Mouse (Mus musculus): ENCODE measurements around the gene Fmc1. TPM values are rescaled to one million over a fixed set of nuclear protein-coding genes. Genes with fewer than 3 reads are reported as not detected.

Gene Fmc1
- 260 and 288 TPM in 2 replicates for polyA plus RNA-seq (2015; fragmentation: Nextera tagmentation; extraction: Ambion mirVana)

- Histone ChIP-seq H3K4me2 (ENCODE audit: low read length) (peak within 1 kb of the TSS; percentile 57), H3K9ac (ENCODE audit: low read depth, low read length) (peak within 1 kb of the TSS; percentile 95), H3K4me3 (replicated peaks; ENCODE audit: low read depth, low read length) (peak within 1 kb of the TSS; percentile 97), H3K9me3 (replicated peaks; ENCODE audit: low read length) (no peaks in the 10 kb centered on the region), H3K36me3 (ENCODE audit: insufficient read depth, low read length) (no peaks in the 10 kb centered on the region), H3K4me1 (replicated peaks; ENCODE audit: insufficient read depth, low read length) (no peaks in the 10 kb centered on the region), H3K27ac (peak within 1 kb of the TSS; percentile 97), H3K27me3 (ENCODE audit: insufficient read depth, low read length) (no peaks in the 10 kb centered on the region)
- DNase-seq (ENCODE audit: low spot score) (peak; percentile 99), ATAC-seq (replicated peaks; ENCODE audit: low FRiP score, low read depth) (peak; percentile 86)
- peak; percentile 68 for TF ChIP-seq CTCF (IDR thresholded peaks at IDR 0.05; ENCODE audit: low read depth)
- 4% methylated on average over 41 of the region's 41 CpGs for WGBS
Observed at GRCm38 (mm10) chr6:38533428-38534405, at the start of gene Fmc1. Gene Fmc1 (plus strand): TSS chr6:38533502.

- Histone ChIP-seq H3K4me2 (ENCODE audit: low read length) (no peak overlapping the region), H3K4me1 (replicated peaks; ENCODE audit: insufficient read depth, low read length) (no peaks in the 10 kb centered on the region), H3K4me3 (replicated peaks; ENCODE audit: low read depth, low read length) (no peak overlapping the region), H3K27me3 (ENCODE audit: insufficient read depth, low read length) (no peaks in the 10 kb centered on the region), H3K36me3 (ENCODE audit: insufficient read depth, low read length) (peaks cover 27% of the 10 kb centered on the region), H3K27ac (no peak overlapping the region), H3K9ac (ENCODE audit: low read depth, low read length) (no peak overlapping the region), H3K9me3 (replicated peaks; ENCODE audit: low read length) (no peaks in the 10 kb centered on the region)
- ATAC-seq (replicated peaks; ENCODE audit: low FRiP score, low read depth), result no peak
- WGBS, result 90% methylated on average over 3 of the region's 3 CpGs
- peak; percentile 83 for TF ChIP-seq CTCF (IDR thresholded peaks at IDR 0.05; ENCODE audit: low read depth)
- DNase-seq (ENCODE audit: low spot score), result peak; percentile 54
Observed at GRCm38 (mm10) chr6:38492550-38492949, 40.8 kb upstream of the Fmc1 start.

- no peak overlapping the region for H3K4me2 ChIP-seq (ENCODE audit: low read length)
- DNase-seq (ENCODE audit: low spot score) (no peak), ATAC-seq (replicated peaks; ENCODE audit: low FRiP score, low read depth) (no peak)
- H3K4me1 ChIP-seq (replicated peaks; ENCODE audit: insufficient read depth, low read length), result no peaks in the 10 kb centered on the region
- no peak overlapping the region for H3K27ac ChIP-seq
- H3K4me3 ChIP-seq (replicated peaks; ENCODE audit: low read depth, low read length), result no peak overlapping the region
- H3K9me3 ChIP-seq (replicated peaks; ENCODE audit: low read length), result no peaks in the 10 kb centered on the region
- TF ChIP-seq CTCF (IDR thresholded peaks at IDR 0.05; ENCODE audit: low read depth), result no peak
- no peaks in the 10 kb centered on the region for H3K27me3 ChIP-seq (ENCODE audit: insufficient read depth, low read length)
- H3K9ac ChIP-seq (ENCODE audit: low read depth, low read length), result no peak overlapping the region
- H3K36me3 ChIP-seq (ENCODE audit: insufficient read depth, low read length), result peaks cover 32% of the 10 kb centered on the region
- WGBS, result 42% methylated on average over 4 of the region's 4 CpGs
Observed at GRCm38 (mm10) chr6:38495641-38496040, 37.7 kb upstream of the Fmc1 start.

- no peaks in the 10 kb centered on the region for H3K27me3 ChIP-seq (ENCODE audit: insufficient read depth, low read length)
- H3K36me3 ChIP-seq (ENCODE audit: insufficient read depth, low read length), result no peaks in the 10 kb centered on the region
- ATAC-seq (replicated peaks; ENCODE audit: low FRiP score, low read depth) (no peak), DNase-seq (ENCODE audit: low spot score) (peak; percentile 47)
- no peak overlapping the region for H3K4me2 ChIP-seq (ENCODE audit: low read length)
- no peak overlapping the region for H3K4me3 ChIP-seq (replicated peaks; ENCODE audit: low read depth, low read length)
- TF ChIP-seq CTCF (IDR thresholded peaks at IDR 0.05; ENCODE audit: low read depth), result peak; percentile 25; the same call in 1 of the 2 replicates
- no peak overlapping the region for H3K27ac ChIP-seq
- H3K4me1 ChIP-seq (replicated peaks; ENCODE audit: insufficient read depth, low read length), result no peaks in the 10 kb centered on the region
- 84% methylated on average over 1 of the region's 1 CpGs for WGBS
- no peak overlapping the region for H3K9ac ChIP-seq (ENCODE audit: low read depth, low read length)
- no peaks in the 10 kb centered on the region for H3K9me3 ChIP-seq (replicated peaks; ENCODE audit: low read length)
Observed at GRCm38 (mm10) chr6:38512096-38512495, 21.2 kb upstream of the Fmc1 start.

GRCm38 (mm10) chr6:38512830-38513229 is 20.5 kb upstream of the Fmc1 start:
- no peaks in the 10 kb centered on the region for H3K4me1 ChIP-seq (replicated peaks; ENCODE audit: insufficient read depth, low read length)
- no peak overlapping the region for H3K4me3 ChIP-seq (replicated peaks; ENCODE audit: low read depth, low read length)
- no peaks in the 10 kb centered on the region for H3K36me3 ChIP-seq (ENCODE audit: insufficient read depth, low read length)
- H3K27ac ChIP-seq, result no peak overlapping the region
- H3K4me2 ChIP-seq (ENCODE audit: low read length), result no peak overlapping the region
- ATAC-seq (replicated peaks; ENCODE audit: low FRiP score, low read depth) (no peak), DNase-seq (ENCODE audit: low spot score) (no peak)
- no peak for TF ChIP-seq CTCF (IDR thresholded peaks at IDR 0.05; ENCODE audit: low read depth)
- H3K9me3 ChIP-seq (replicated peaks; ENCODE audit: low read length), result no peaks in the 10 kb centered on the region
- no peaks in the 10 kb centered on the region for H3K27me3 ChIP-seq (ENCODE audit: insufficient read depth, low read length)
- no peak overlapping the region for H3K9ac ChIP-seq (ENCODE audit: low read depth, low read length)

- H3K9me3 ChIP-seq (replicated peaks; ENCODE audit: low read length), result no peaks in the 10 kb centered on the region
- H3K4me1 ChIP-seq (replicated peaks; ENCODE audit: insufficient read depth, low read length), result no peaks in the 10 kb centered on the region
- H3K27me3 ChIP-seq (ENCODE audit: insufficient read depth, low read length), result no peaks in the 10 kb centered on the region
- H3K36me3 ChIP-seq (ENCODE audit: insufficient read depth, low read length), result no peaks in the 10 kb centered on the region
- no peak for DNase-seq (ENCODE audit: low spot score)
- H3K4me3 ChIP-seq (replicated peaks; ENCODE audit: low read depth, low read length), result no peak overlapping the region
- no peak for ATAC-seq (replicated peaks; ENCODE audit: low FRiP score, low read depth)
- no peak for TF ChIP-seq CTCF (IDR thresholded peaks at IDR 0.05; ENCODE audit: low read depth)
- WGBS, result 89% methylated on average over 4 of the region's 4 CpGs
- H3K4me2 ChIP-seq (ENCODE audit: low read length), result no peak overlapping the region
- no peak overlapping the region for H3K27ac ChIP-seq
- H3K9ac ChIP-seq (ENCODE audit: low read depth, low read length), result no peak overlapping the region
Observed at GRCm38 (mm10) chr6:38515201-38515600, 18.1 kb upstream of the Fmc1 start.

Measured in kidney, postnatal 0 days (tissue).